Mouse (Mus musculus): Measurements from ENCODE around the gene Pdzrn3. TPM values are rescaled to one million over a fixed set of nuclear protein-coding genes. Genes with fewer than 3 reads are reported as not detected.

Gene Pdzrn3
- polyA plus RNA-seq, 1 experiment from 2014 or later: 18.9 TPM

DNA sequence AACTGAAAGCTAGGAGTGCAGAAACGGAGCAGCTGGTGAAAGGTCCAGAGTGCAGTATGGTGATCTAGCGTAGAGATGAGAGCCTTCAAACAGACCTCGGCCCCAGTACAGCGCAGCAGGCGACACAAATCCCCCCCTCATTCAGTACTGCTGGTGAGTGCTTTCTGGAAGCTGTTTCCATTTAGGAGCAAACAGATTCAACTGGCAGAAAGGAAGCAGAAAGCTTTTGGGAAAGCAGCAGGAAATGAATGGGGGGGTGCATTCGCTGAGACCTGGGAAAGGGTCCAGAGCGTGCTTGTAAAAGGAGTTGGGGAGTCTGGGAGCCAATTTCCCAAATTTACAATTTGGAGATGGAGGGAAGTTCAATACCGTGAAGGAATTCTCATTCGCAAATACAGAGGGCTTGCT, 96.9 kb downstream of the Pdzrn3 start:
- ATAC-seq: peak; percentile 65
- Histone ChIP-seq H3K27ac (ENCODE audit: low read depth, low read length) (0 out of 2 replicates have a peak overlapping the region, but pooled peaks have one; percentile 27), H3K9ac (ENCODE audit: low read depth, low read length) (no peak overlapping the region), H3K4me1 (ENCODE audit: control insufficient read depth, insufficient read depth, low read depth, low read length) (peaks cover 9% of the 10 kb centered on the region), H3K4me2 (ENCODE audit: low read length) (peak overlapping the region; percentile 22), H3K27me3 (replicated peaks; ENCODE audit: control insufficient read depth, insufficient read depth, low read length) (no peaks in the 10 kb centered on the region; the same call in 1 of the 2 replicates), H3K9me3 (ENCODE audit: control insufficient read depth, low read length) (no peaks in the 10 kb centered on the region), H3K36me3 (ENCODE audit: control insufficient read depth, insufficient read depth, low read length) (no peaks in the 10 kb centered on the region), H3K4me3 (ENCODE audit: low read length) (no peak overlapping the region)
- 14% methylated on average over 9 of the region's 9 CpGs for WGBS

DNA sequence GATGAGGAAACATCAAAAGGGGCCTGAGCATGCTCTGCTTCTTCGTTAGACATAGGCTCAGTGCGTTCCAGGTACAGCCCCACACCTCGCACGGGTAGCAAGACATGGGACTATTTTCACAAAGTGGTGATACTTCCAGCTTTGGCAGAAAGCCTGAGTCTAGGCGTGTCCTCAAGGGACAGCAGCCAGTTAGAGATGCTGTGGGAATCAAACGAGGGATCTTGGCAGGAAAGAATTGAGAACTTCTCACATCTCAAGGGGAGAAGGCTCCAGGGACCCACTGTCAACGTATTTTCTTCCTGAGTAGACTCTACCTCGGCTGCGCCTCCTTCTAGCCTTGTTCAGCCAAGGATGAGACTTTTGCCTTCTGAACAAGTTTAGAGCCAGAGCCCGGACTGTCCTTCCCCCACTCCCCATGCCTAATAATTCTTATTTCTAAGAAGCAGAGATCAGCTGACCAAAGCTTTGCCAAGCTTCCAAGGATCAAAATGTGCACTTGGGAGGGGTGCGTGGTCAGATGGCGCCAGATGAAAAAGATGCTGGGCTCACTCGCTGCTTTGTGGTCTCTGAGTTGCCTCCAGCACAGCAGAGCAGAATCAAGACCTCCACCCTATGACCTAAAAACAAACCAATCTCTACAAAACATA, 99.3 kb downstream of the Pdzrn3 start:
- Histone ChIP-seq H3K36me3 (ENCODE audit: control insufficient read depth, insufficient read depth, low read length) (no peaks in the 10 kb centered on the region), H3K9me3 (ENCODE audit: control insufficient read depth, low read length) (no peaks in the 10 kb centered on the region), H3K4me1 (ENCODE audit: control insufficient read depth, insufficient read depth, low read depth, low read length) (peaks cover 9% of the 10 kb centered on the region), H3K4me2 (ENCODE audit: low read length) (no peak overlapping the region; the same call in 1 of the 2 replicates), H3K27ac (ENCODE audit: low read depth, low read length) (no peak overlapping the region), H3K27me3 (replicated peaks; ENCODE audit: control insufficient read depth, insufficient read depth, low read length) (no peaks in the 10 kb centered on the region; the same call in 1 of the 2 replicates), H3K4me3 (ENCODE audit: low read length) (no peak overlapping the region), H3K9ac (ENCODE audit: low read depth, low read length) (no peak overlapping the region)
- 65% methylated on average over 13 of the region's 13 CpGs for WGBS
- 0 out of 2 replicates have a peak, but pooled peaks have one; percentile 15 for ATAC-seq

GRCm38 (mm10) chr6:101276261-101276660, 101.4 kb downstream of the Pdzrn3 start:
- Histone ChIP-seq H3K9me3 (ENCODE audit: control insufficient read depth, low read length) (no peaks in the 10 kb centered on the region), H3K4me3 (ENCODE audit: low read length) (no peak overlapping the region), H3K36me3 (ENCODE audit: control insufficient read depth, insufficient read depth, low read length) (no peaks in the 10 kb centered on the region), H3K27ac (ENCODE audit: low read depth, low read length) (no peak overlapping the region), H3K9ac (ENCODE audit: low read depth, low read length) (no peak overlapping the region), H3K27me3 (replicated peaks; ENCODE audit: control insufficient read depth, insufficient read depth, low read length) (no peaks in the 10 kb centered on the region; the same call in 1 of the 2 replicates), H3K4me1 (ENCODE audit: control insufficient read depth, insufficient read depth, low read depth, low read length) (peaks cover 4% of the 10 kb centered on the region; the same call in 1 of the 2 replicates), H3K4me2 (ENCODE audit: low read length) (no peak overlapping the region)
- WGBS: 80% methylated on average over 8 of the region's 8 CpGs
- ATAC-seq: no peak

DNA sequence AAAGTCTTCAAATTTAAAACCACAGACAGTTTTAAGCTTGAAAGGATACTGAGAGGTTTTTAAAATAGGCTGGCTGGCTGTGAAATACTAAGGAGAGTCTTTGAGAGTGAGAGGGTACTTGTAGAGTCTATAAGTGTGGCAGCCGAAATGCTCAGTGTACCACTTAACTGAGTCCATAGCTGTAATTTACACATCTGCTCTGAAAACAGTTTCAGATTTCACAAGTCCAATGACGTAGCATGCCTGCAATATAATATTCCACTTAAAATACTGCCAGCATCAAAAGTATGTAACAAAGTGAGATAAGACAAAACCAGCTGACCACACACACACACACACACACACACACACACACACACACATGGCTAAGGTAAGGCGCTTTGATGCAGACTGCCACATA, 101.9 kb downstream of the Pdzrn3 start:
- Histone ChIP-seq H3K27ac (ENCODE audit: low read depth, low read length) (no peak overlapping the region), H3K4me1 (ENCODE audit: control insufficient read depth, insufficient read depth, low read depth, low read length) (peaks cover 4% of the 10 kb centered on the region; the same call in 1 of the 2 replicates), H3K36me3 (ENCODE audit: control insufficient read depth, insufficient read depth, low read length) (no peaks in the 10 kb centered on the region), H3K9me3 (ENCODE audit: control insufficient read depth, low read length) (no peaks in the 10 kb centered on the region), H3K4me3 (ENCODE audit: low read length) (no peak overlapping the region), H3K4me2 (ENCODE audit: low read length) (no peak overlapping the region), H3K27me3 (replicated peaks; ENCODE audit: control insufficient read depth, insufficient read depth, low read length) (no peaks in the 10 kb centered on the region; the same call in 1 of the 2 replicates), H3K9ac (ENCODE audit: low read depth, low read length) (no peak overlapping the region)
- no peak for ATAC-seq
- WGBS: 94% methylated on average over 3 of the region's 3 CpGs

GRCm38 (mm10) chr6:101274846-101275245, 102.9 kb downstream of the Pdzrn3 start:
- Histone ChIP-seq H3K27ac (ENCODE audit: low read depth, low read length) (no peak overlapping the region), H3K4me2 (ENCODE audit: low read length) (no peak overlapping the region), H3K4me3 (ENCODE audit: low read length) (no peak overlapping the region), H3K4me1 (ENCODE audit: control insufficient read depth, insufficient read depth, low read depth, low read length) (peaks cover 2% of the 10 kb centered on the region; the same call in 1 of the 2 replicates), H3K9me3 (ENCODE audit: control insufficient read depth, low read length) (no peaks in the 10 kb centered on the region), H3K27me3 (replicated peaks; ENCODE audit: control insufficient read depth, insufficient read depth, low read length) (no peaks in the 10 kb centered on the region), H3K9ac (ENCODE audit: low read depth, low read length) (no peak overlapping the region), H3K36me3 (ENCODE audit: control insufficient read depth, insufficient read depth, low read length) (no peaks in the 10 kb centered on the region)
- no peak for ATAC-seq
- 85% methylated on average over 2 of the region's 2 CpGs for WGBS

GRCm38 (mm10) chr6:101272256-101272655, 105.4 kb downstream of the Pdzrn3 start:
- Histone ChIP-seq H3K4me2 (ENCODE audit: low read length) (no peak overlapping the region), H3K27me3 (replicated peaks; ENCODE audit: control insufficient read depth, insufficient read depth, low read length) (no peaks in the 10 kb centered on the region), H3K27ac (ENCODE audit: low read depth, low read length) (no peak overlapping the region), H3K4me1 (ENCODE audit: control insufficient read depth, insufficient read depth, low read depth, low read length) (no peaks in the 10 kb centered on the region), H3K36me3 (ENCODE audit: control insufficient read depth, insufficient read depth, low read length) (no peaks in the 10 kb centered on the region), H3K4me3 (ENCODE audit: low read length) (no peak overlapping the region), H3K9me3 (ENCODE audit: control insufficient read depth, low read length) (no peaks in the 10 kb centered on the region), H3K9ac (ENCODE audit: low read depth, low read length) (no peak overlapping the region)
- no peak for ATAC-seq
- 30% methylated on average over 4 of the region's 4 CpGs for WGBS

GRCm38 (mm10) chr6:101271378-101272135, 106.1 kb downstream of the Pdzrn3 start:
- 47% methylated on average over 15 of the region's 15 CpGs for WGBS
- Histone ChIP-seq H3K9me3 (ENCODE audit: control insufficient read depth, low read length) (no peaks in the 10 kb centered on the region), H3K36me3 (ENCODE audit: control insufficient read depth, insufficient read depth, low read length) (no peaks in the 10 kb centered on the region), H3K9ac (ENCODE audit: low read depth, low read length) (no peak overlapping the region), H3K27ac (ENCODE audit: low read depth, low read length) (no peak overlapping the region), H3K27me3 (replicated peaks; ENCODE audit: control insufficient read depth, insufficient read depth, low read length) (no peaks in the 10 kb centered on the region), H3K4me3 (ENCODE audit: low read length) (no peak overlapping the region), H3K4me2 (ENCODE audit: low read length) (no peak overlapping the region), H3K4me1 (ENCODE audit: control insufficient read depth, insufficient read depth, low read depth, low read length) (no peaks in the 10 kb centered on the region)
- no peak for ATAC-seq

DNA sequence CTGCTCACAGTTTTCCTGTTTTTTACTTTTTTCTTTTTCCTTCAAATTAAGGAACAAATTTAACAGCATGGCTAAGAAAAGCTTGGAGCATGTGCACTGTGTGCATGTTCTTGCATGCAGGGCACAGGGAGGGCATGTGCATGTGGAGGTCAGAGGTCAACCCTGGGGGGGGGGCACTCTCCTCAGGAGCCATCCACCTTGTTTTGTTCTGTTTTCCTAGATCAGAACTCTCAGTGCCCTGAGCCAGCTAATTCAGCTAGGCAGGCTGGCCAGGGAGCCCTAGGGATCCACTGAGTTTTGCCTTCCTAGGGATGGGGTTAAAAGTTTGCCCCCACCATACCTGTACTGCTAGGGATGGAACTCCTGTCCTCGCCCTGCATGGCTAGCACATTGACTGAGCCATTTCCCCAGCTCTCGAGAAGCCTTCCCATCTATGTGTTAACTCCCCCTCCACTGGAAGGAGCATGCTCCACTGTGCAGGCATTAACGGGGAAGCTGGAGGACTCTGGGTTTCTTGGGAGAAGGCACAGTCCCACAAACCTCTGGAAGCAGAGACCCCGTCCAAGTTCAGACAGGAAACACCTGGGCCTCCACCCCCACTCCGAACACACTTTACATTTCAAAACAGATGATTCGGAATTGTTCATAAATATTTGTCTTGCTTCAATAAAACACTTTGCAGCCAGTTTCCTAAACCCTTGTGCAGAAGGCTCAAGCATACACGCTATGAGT, 107.4 kb downstream of the Pdzrn3 start:
- Histone ChIP-seq H3K27ac (ENCODE audit: low read depth, low read length) (no peak overlapping the region), H3K9ac (ENCODE audit: low read depth, low read length) (no peak overlapping the region), H3K9me3 (ENCODE audit: control insufficient read depth, low read length) (no peaks in the 10 kb centered on the region), H3K36me3 (ENCODE audit: control insufficient read depth, insufficient read depth, low read length) (no peaks in the 10 kb centered on the region), H3K27me3 (replicated peaks; ENCODE audit: control insufficient read depth, insufficient read depth, low read length) (no peaks in the 10 kb centered on the region), H3K4me2 (ENCODE audit: low read length) (no peak overlapping the region), H3K4me3 (ENCODE audit: low read length) (no peak overlapping the region), H3K4me1 (ENCODE audit: control insufficient read depth, insufficient read depth, low read depth, low read length) (no peaks in the 10 kb centered on the region)
- ATAC-seq: 0 out of 2 replicates have a peak, but pooled peaks have one; percentile 30
- WGBS: 58% methylated on average over 7 of the region's 7 CpGs
